In the genomic region with DNA sequence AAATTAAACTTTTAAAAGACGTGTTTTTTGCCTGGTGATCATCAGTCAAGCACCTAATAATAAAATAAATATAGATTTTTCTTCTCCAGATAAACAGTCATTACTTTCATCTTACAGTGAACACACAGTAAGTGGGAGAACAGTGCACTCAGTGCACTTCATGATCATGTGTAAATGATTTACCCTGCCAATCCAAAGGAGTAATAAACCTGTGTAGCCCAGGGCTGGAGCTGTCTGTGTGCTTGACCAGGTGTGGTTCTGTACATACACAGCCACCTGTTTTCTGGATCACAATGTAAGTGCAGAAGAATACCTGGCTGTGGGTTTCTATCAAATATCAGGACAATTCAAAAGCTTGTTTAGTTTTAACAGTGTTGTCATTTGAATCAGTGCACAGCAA, we compare ENCODE assay signal across 20 mouse cellular contexts.
DNase-seq lines count a peak whose midpoint lies in the region; ATAC-seq and TF ChIP-seq lines count a peak whose summit lies in the region.
"Had no signal": no experiment of that assay in that cellular context is flagged by ENCODE, and none has a peak within 500 bp of the region (broad histone marks: within the 10 kb centered on the region; RNA-seq: fewer than 3 reads in every experiment).

No protein-coding gene starts in this region.

- H3K4me2 ChIP-seq in kidney, embryonic 15.5 days = no peak overlapping the region
- no peak overlapping the region for H3K4me2 ChIP-seq in intestine, embryonic 16.5 days (ENCODE audit: low read depth, low read length)
- H3K4me2 ChIP-seq: forebrain, embryonic 13.5 days; hindbrain, embryonic 13.5 days had no signal

- no peak for DNase-seq in kidney, adult 9 months
- DNase-seq in layer of hippocampus, adult 2 months (ENCODE audit: low spot score in 2 of 2) = no peak
- DNase-seq in layer of hippocampus, postnatal 10 days (ENCODE audit: low spot score in 2 of 2) = no peak
- DNase-seq in right cerebral cortex, postnatal 36 days (ENCODE audit: low spot score in 2 of 2) = no peak
- DNase-seq: adrenal gland, adult 2 months; adrenal gland, postnatal 25 days; cerebellum, adult 2 months; forebrain, postnatal 0 days; gastrocnemius, postnatal 25 days; heart, postnatal 10 days; heart, postnatal 4 days had no signal

- no peaks in the 10 kb centered on the region for H3K36me3 ChIP-seq in kidney, embryonic 15.5 days
- H3K36me3 ChIP-seq in intestine, embryonic 16.5 days (ENCODE audit: control insufficient read depth, insufficient read depth, low read length) = no peaks in the 10 kb centered on the region
- H3K36me3 ChIP-seq: embryonic facial prominence, embryonic 10.5 days; heart, embryonic 10.5 days; hindbrain, embryonic 13.5 days had no signal

- TF ChIP-seq CTCF in layer of hippocampus, adult 2 months (conservative IDR thresholded peaks at IDR 0.05) = no peak

- no peak overlapping the region for H3K9ac ChIP-seq in kidney, embryonic 15.5 days
- no peak overlapping the region for H3K9ac ChIP-seq in intestine, embryonic 16.5 days (ENCODE audit: low read depth, low read length)
- H3K9ac ChIP-seq: forebrain, embryonic 13.5 days; forebrain, postnatal 0 days; hindbrain, embryonic 13.5 days had no signal

- H3K4me1 ChIP-seq in kidney, embryonic 15.5 days = no peaks in the 10 kb centered on the region
- no peaks in the 10 kb centered on the region for H3K4me1 ChIP-seq in intestine, embryonic 16.5 days (ENCODE audit: control insufficient read depth, insufficient read depth, low read length)
- H3K4me1 ChIP-seq: embryonic facial prominence, embryonic 10.5 days; forebrain, embryonic 13.5 days; heart, embryonic 10.5 days; hindbrain, embryonic 13.5 days had no signal

- H3K4me3 ChIP-seq in kidney, embryonic 15.5 days (replicated peaks) = no peak overlapping the region
- no peak overlapping the region for H3K4me3 ChIP-seq in layer of hippocampus, adult 2 months
- H3K4me3 ChIP-seq in intestine, embryonic 16.5 days (ENCODE audit: low read length) = no peak overlapping the region
- H3K4me3 ChIP-seq: embryonic facial prominence, embryonic 10.5 days; forebrain, embryonic 13.5 days; heart, embryonic 10.5 days; hindbrain, embryonic 13.5 days had no signal

- H3K27me3 ChIP-seq in kidney, embryonic 15.5 days = no peaks in the 10 kb centered on the region
- H3K27me3 ChIP-seq in intestine, embryonic 16.5 days (replicated peaks; ENCODE audit: control insufficient read depth, insufficient read depth, low read length) = no peaks in the 10 kb centered on the region
- H3K27me3 ChIP-seq: CH12.LX; forebrain, embryonic 13.5 days; hindbrain, embryonic 13.5 days; Patski had no signal

- WGBS in kidney, embryonic 15.5 days = 45% methylated on average over 1 of the region's 1 CpGs
- 29% methylated on average over 1 of the region's 1 CpGs for WGBS in intestine, embryonic 16.5 days

- peak; percentile 86 for ATAC-seq in kidney, embryonic 15.5 days (replicated peaks; ENCODE audit: low FRiP score)
- peak; percentile 99 for ATAC-seq in intestine, embryonic 16.5 days
- ATAC-seq: activated CD4-positive, CD25-positive, alpha-beta regulatory T cell, adult 4 months; forebrain, embryonic 13.5 days; forebrain, postnatal 0 days; Patski had no signal

- no peaks in the 10 kb centered on the region for H3K9me3 ChIP-seq in kidney, embryonic 15.5 days (replicated peaks)
- no peaks in the 10 kb centered on the region for H3K9me3 ChIP-seq in intestine, embryonic 16.5 days (ENCODE audit: control insufficient read depth, low read length)
- H3K9me3 ChIP-seq: embryonic facial prominence, embryonic 10.5 days; forebrain, embryonic 13.5 days; heart, embryonic 10.5 days; hindbrain, embryonic 13.5 days had no signal

- no peak overlapping the region for H3K27ac ChIP-seq in kidney, embryonic 15.5 days
- peak overlapping the region; percentile 87 for H3K27ac ChIP-seq in layer of hippocampus, adult 2 months
- no peak overlapping the region for H3K27ac ChIP-seq in intestine, embryonic 16.5 days (ENCODE audit: low read length)
- H3K27ac ChIP-seq: embryonic facial prominence, embryonic 10.5 days; forebrain, embryonic 13.5 days; heart, embryonic 10.5 days; hindbrain, embryonic 13.5 days had no signal
